Mouse (Mus musculus): ENCODE data around the gene Map3k20. TPM values are rescaled to one million over a fixed set of nuclear protein-coding genes. Genes with fewer than 3 reads are reported as not detected.

The Map3k20 gene
- polyA plus RNA-seq, 1 experiment from 2014 or later, result 4.4 TPM

DNA sequence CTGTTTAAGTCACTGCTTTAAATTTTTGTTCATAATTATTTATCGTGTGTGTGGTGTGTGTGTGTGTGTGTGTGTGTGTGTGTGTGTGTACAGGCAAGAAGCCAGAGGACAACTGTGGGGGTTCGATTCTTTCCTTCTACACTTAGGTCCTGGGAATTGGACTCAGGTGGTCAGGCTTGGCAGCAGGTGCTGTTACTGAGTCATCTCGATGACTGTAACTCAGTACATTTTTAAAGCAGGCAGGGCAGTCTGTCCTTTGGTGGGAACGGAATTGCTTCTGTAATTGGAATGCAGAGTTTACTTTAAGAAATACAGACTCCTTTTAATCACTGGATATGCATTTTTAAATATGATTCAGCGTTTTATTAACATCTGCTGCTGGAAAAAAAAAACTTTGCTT lies 22.9 kb downstream of the Map3k20 start:
- H3K27ac ChIP-seq (ENCODE audit: low read length), result no peak overlapping the region
- ATAC-seq, result no peak
- no peak overlapping the region for H3K4me3 ChIP-seq (ENCODE audit: low read depth, low read length)
- no peaks in the 10 kb centered on the region for H3K27me3 ChIP-seq (ENCODE audit: control insufficient read depth, insufficient read depth, low read depth, low read length)
- H3K9ac ChIP-seq (ENCODE audit: low read depth, low read length), result no peak overlapping the region
- H3K9me3 ChIP-seq (replicated peaks; ENCODE audit: control insufficient read depth, low read length, poor library complexity, severe bottlenecking), result no peaks in the 10 kb centered on the region
- no peak overlapping the region for H3K4me2 ChIP-seq (ENCODE audit: low read length)
- H3K4me1 ChIP-seq (ENCODE audit: control insufficient read depth, insufficient read depth, low read length), result no peaks in the 10 kb centered on the region; the same call in 1 of the 2 replicates
- WGBS, result 90% methylated on average over 5 of the region's 5 CpGs
- no peaks in the 10 kb centered on the region for H3K36me3 ChIP-seq (ENCODE audit: control insufficient read depth, insufficient read depth, low read length)

DNA sequence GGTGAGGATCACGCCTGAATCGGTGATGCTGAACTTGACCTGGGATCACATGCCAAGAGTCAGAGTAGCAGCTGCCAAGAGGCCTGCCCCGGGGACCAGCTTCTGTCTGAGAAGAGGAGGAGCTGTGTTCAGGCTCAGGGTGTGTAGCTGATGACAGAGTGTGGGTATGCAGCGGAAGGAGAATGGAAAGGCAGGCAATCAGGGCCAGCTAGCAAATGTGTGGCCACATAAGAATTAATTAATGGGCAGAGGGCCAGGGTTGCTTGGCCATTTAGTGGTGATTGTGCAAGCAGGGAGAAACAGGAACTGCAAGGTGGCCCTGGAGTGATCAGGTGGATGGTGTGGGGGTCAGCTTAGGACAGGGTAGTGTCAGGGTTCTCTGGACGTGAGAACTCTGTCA lies 23.5 kb downstream of the Map3k20 start:
- Histone ChIP-seq H3K9me3 (replicated peaks; ENCODE audit: control insufficient read depth, low read length, poor library complexity, severe bottlenecking) (no peaks in the 10 kb centered on the region), H3K9ac (ENCODE audit: low read depth, low read length) (no peak overlapping the region), H3K4me1 (ENCODE audit: control insufficient read depth, insufficient read depth, low read length) (no peaks in the 10 kb centered on the region; the same call in 1 of the 2 replicates), H3K27me3 (ENCODE audit: control insufficient read depth, insufficient read depth, low read depth, low read length) (no peaks in the 10 kb centered on the region), H3K27ac (ENCODE audit: low read length) (no peak overlapping the region), H3K36me3 (ENCODE audit: control insufficient read depth, insufficient read depth, low read length) (no peaks in the 10 kb centered on the region), H3K4me3 (ENCODE audit: low read depth, low read length) (no peak overlapping the region), H3K4me2 (ENCODE audit: low read length) (no peak overlapping the region)
- ATAC-seq, result no peak
- 77% methylated on average over 5 of the region's 5 CpGs for WGBS

DNA sequence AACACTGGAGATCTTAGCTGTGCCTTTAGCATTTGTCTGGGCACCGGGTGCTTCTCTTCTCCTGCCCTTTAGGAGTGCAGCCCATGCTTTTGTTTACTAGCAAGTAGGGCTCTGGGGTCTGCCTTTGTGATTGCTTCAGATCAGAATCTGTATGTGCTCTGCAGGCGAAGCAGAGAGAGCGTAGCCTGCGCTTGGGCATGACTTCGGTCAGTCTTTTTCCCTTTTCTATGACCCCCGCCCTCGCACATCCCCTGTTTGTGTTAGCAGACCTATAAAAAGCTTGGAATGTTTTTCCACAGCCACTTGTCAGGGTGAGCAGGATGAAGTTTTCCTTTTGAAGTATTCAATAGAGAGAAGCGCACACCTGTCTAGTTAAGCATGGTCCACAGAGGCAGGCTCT lies 26.0 kb downstream of the Map3k20 start:
- Histone ChIP-seq H3K9me3 (replicated peaks; ENCODE audit: control insufficient read depth, low read length, poor library complexity, severe bottlenecking) (no peaks in the 10 kb centered on the region), H3K4me1 (ENCODE audit: control insufficient read depth, insufficient read depth, low read length) (no peaks in the 10 kb centered on the region; the same call in 1 of the 2 replicates), H3K27me3 (ENCODE audit: control insufficient read depth, insufficient read depth, low read depth, low read length) (no peaks in the 10 kb centered on the region), H3K4me3 (ENCODE audit: low read depth, low read length) (no peak overlapping the region), H3K27ac (ENCODE audit: low read length) (no peak overlapping the region), H3K4me2 (ENCODE audit: low read length) (no peak overlapping the region), H3K36me3 (ENCODE audit: control insufficient read depth, insufficient read depth, low read length) (no peaks in the 10 kb centered on the region), H3K9ac (ENCODE audit: low read depth, low read length) (no peak overlapping the region)
- no peak for ATAC-seq
- WGBS, result 87% methylated on average over 8 of the region's 8 CpGs

DNA sequence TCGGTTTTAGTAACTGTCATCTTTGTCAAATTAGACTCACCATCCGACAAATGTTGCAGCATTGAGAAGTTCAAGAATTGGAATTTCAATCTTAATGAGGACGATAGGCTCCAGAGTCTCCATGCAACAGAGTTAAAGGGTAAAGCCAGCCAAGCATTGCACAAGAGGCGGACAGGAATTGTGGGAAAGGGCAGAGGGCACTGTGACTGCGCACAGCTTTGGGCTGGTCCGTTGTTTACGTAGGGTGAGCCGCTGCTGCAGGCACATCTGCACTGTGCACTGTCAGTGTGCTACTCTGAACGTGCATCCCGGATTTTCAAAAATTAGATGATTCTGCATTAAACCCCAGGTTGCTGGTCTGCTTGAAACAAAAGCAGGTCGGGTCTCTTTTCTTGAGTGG lies 27.9 kb downstream of the Map3k20 start:
- H3K27me3 ChIP-seq (ENCODE audit: control insufficient read depth, insufficient read depth, low read depth, low read length), result no peaks in the 10 kb centered on the region
- no peaks in the 10 kb centered on the region for H3K9me3 ChIP-seq (replicated peaks; ENCODE audit: control insufficient read depth, low read length, poor library complexity, severe bottlenecking)
- ATAC-seq, result no peak
- H3K9ac ChIP-seq (ENCODE audit: low read depth, low read length), result no peak overlapping the region
- H3K4me1 ChIP-seq (ENCODE audit: control insufficient read depth, insufficient read depth, low read length), result no peaks in the 10 kb centered on the region; the same call in 1 of the 2 replicates
- H3K27ac ChIP-seq (ENCODE audit: low read length), result no peak overlapping the region
- 82% methylated on average over 11 of the region's 11 CpGs for WGBS
- no peaks in the 10 kb centered on the region for H3K36me3 ChIP-seq (ENCODE audit: control insufficient read depth, insufficient read depth, low read length)
- H3K4me3 ChIP-seq (ENCODE audit: low read depth, low read length), result no peak overlapping the region
- no peak overlapping the region for H3K4me2 ChIP-seq (ENCODE audit: low read length)

DNA sequence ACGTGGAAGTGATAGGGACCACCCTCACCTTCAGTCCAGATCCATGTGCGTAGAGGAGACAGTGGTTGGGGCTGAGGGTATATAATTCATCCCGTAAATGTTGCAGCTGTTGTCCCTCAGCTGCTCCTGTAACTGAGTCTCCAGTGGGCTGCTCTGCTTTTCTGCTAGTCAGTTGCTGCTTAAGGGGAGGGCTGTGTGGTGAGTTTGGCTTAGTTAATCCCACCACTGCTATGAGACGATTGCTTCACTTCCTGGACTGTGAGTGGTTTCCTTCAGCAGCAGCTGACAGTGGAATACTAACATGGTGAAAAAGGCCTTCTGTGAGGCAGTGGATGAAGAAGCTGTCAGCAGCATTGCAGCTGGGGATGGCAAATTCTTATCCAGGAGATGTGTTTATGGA lies 33.0 kb downstream of the Map3k20 start:
- Histone ChIP-seq H3K4me3 (ENCODE audit: low read depth, low read length) (no peak overlapping the region), H3K4me2 (ENCODE audit: low read length) (no peak overlapping the region), H3K27me3 (ENCODE audit: control insufficient read depth, insufficient read depth, low read depth, low read length) (no peaks in the 10 kb centered on the region), H3K36me3 (ENCODE audit: control insufficient read depth, insufficient read depth, low read length) (no peaks in the 10 kb centered on the region), H3K4me1 (ENCODE audit: control insufficient read depth, insufficient read depth, low read length) (peaks cover 3% of the 10 kb centered on the region; the same call in 1 of the 2 replicates), H3K9me3 (replicated peaks; ENCODE audit: control insufficient read depth, low read length, poor library complexity, severe bottlenecking) (no peaks in the 10 kb centered on the region), H3K9ac (ENCODE audit: low read depth, low read length) (no peak overlapping the region), H3K27ac (ENCODE audit: low read length) (no peak overlapping the region)
- no peak for ATAC-seq
- 70% methylated on average over 4 of the region's 4 CpGs for WGBS

DNA sequence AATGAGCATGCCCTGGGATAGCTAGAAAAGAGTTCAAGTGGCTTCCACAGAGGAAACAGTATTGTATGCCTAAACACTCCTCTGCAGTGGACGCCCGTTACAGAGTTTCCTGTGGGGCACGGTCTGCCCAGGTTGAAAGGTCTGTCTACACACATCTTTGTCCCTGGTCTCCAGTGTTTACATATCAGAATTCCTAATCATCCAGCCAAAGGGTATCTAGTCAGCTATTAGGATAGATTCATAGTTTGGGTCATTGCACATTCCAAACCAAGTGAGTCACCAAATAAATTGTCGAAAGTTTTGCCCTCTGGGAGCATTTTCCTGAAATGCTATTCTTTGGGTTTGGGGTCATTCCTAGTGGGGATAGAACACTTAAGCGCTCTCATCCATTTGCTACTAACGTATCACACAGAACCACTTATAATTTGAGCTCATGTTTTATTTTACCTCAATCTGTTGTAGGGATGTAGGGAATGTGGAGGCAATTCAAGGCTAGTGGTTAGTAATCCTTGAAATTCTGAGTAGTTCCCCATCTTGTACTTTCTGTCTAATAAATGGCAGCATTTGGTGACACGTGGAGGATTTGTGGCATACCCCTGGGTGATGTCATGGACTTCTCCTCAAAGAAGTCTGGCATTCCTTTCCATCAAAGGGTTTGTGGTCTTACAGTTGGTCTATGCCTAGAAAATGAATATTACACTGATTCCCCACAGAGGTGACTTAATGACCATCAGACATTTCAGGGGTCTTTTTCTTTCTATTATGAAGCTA lies 33.8 kb downstream of the Map3k20 start:
- Histone ChIP-seq H3K27ac (ENCODE audit: low read length) (no peak overlapping the region), H3K4me3 (ENCODE audit: low read depth, low read length) (no peak overlapping the region), H3K9me3 (replicated peaks; ENCODE audit: control insufficient read depth, low read length, poor library complexity, severe bottlenecking) (no peaks in the 10 kb centered on the region), H3K27me3 (ENCODE audit: control insufficient read depth, insufficient read depth, low read depth, low read length) (no peaks in the 10 kb centered on the region), H3K4me2 (ENCODE audit: low read length) (no peak overlapping the region), H3K36me3 (ENCODE audit: control insufficient read depth, insufficient read depth, low read length) (no peaks in the 10 kb centered on the region), H3K9ac (ENCODE audit: low read depth, low read length) (no peak overlapping the region), H3K4me1 (ENCODE audit: control insufficient read depth, insufficient read depth, low read length) (peaks cover 3% of the 10 kb centered on the region; the same call in 1 of the 2 replicates)
- no peak for ATAC-seq
- 88% methylated on average over 7 of the region's 7 CpGs for WGBS

DNA sequence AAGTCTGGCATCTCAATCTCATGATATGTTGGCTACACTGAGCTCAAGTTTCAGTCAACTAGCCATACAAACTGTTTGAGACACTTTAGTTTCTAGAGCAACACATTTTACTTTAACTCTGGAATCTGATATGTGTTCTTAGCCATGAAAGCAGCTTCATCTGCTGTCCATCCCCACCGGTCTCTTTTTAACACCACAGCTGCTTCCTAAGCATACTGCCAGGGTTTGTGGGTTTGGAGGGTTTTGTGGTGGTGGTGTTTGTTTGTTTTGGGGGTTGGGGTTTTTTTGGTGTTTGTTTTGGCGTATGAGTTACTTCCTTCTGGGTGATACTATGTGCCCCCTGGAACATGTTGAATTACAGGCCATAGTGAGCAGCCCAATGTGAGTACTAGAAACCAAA lies 35.2 kb downstream of the Map3k20 start:
- no peaks in the 10 kb centered on the region for H3K27me3 ChIP-seq (ENCODE audit: control insufficient read depth, insufficient read depth, low read depth, low read length)
- no peak overlapping the region for H3K27ac ChIP-seq (ENCODE audit: low read length)
- 90% methylated on average over 2 of the region's 2 CpGs for WGBS
- no peaks in the 10 kb centered on the region for H3K36me3 ChIP-seq (ENCODE audit: control insufficient read depth, insufficient read depth, low read length)
- no peak overlapping the region for H3K4me2 ChIP-seq (ENCODE audit: low read length)
- peaks cover 7% of the 10 kb centered on the region; the same call in 1 of the 2 replicates for H3K4me1 ChIP-seq (ENCODE audit: control insufficient read depth, insufficient read depth, low read length)
- H3K4me3 ChIP-seq (ENCODE audit: low read depth, low read length), result no peak overlapping the region
- no peak for ATAC-seq
- H3K9ac ChIP-seq (ENCODE audit: low read depth, low read length), result no peak overlapping the region
- H3K9me3 ChIP-seq (replicated peaks; ENCODE audit: control insufficient read depth, low read length, poor library complexity, severe bottlenecking), result no peaks in the 10 kb centered on the region

DNA sequence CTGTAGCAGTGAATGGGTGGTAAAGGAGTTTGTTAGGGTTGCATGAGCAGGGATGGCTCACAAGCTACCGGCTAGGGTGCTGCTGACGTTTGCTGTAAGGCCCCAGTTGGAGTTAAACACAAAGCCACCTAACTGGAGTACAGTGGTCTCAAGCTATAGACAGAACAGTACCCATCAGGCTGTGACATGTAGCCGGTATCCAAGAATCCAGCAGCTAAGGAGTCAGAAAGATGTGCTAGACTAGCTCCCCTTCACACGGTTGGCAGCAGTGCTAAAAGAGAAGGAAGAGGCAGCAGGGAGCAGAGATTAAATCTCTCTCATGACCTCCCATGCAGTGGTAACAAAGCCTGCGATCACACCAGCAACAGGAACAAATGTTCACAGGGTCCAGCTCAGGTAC lies 36.2 kb downstream of the Map3k20 start:
- WGBS, result 55% methylated on average over 5 of the region's 5 CpGs
- H3K4me1 ChIP-seq (ENCODE audit: control insufficient read depth, insufficient read depth, low read length), result peaks cover 14% of the 10 kb centered on the region
- H3K27ac ChIP-seq (ENCODE audit: low read length), result no peak overlapping the region
- H3K4me2 ChIP-seq (ENCODE audit: low read length), result no peak overlapping the region
- ATAC-seq, result no peak
- no peak overlapping the region for H3K4me3 ChIP-seq (ENCODE audit: low read depth, low read length)
- H3K9me3 ChIP-seq (replicated peaks; ENCODE audit: control insufficient read depth, low read length, poor library complexity, severe bottlenecking), result no peaks in the 10 kb centered on the region
- H3K27me3 ChIP-seq (ENCODE audit: control insufficient read depth, insufficient read depth, low read depth, low read length), result no peaks in the 10 kb centered on the region
- H3K9ac ChIP-seq (ENCODE audit: low read depth, low read length), result no peak overlapping the region
- no peaks in the 10 kb centered on the region for H3K36me3 ChIP-seq (ENCODE audit: control insufficient read depth, insufficient read depth, low read length)

DNA sequence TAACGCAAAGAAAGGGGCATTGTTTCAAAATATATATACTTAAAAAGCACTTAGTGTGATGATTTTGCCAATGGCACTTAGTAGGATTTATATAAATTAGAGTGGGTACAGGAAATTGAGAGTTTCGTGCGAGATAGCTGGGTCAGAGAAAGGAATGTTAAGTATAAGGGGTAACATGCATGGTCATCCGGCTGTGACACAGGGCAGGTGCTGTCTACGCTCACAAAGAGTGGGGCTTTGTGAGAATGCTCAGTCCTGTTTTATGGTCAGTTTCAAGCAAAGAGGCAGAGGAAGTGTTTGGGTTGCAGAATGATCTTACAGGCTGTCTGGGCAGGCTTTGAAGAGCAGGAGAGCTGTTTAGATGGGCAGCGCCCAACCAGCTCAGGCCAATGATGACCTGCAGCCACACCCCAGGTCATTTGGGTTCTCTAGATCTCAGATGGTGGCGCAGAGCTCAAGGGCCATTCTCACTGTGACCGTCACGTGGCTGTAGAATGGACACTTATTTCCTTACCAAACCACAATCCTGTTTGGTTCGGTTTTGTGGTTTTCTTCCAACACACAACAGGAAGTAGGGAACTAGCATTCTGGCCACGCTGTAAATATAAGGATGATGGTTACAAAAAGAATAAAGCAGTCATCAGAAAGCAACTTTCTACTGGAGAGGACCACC lies 37.4 kb downstream of the Map3k20 start:
- no peak overlapping the region for H3K9ac ChIP-seq (ENCODE audit: low read depth, low read length)
- no peaks in the 10 kb centered on the region for H3K27me3 ChIP-seq (ENCODE audit: control insufficient read depth, insufficient read depth, low read depth, low read length)
- no peak overlapping the region for H3K27ac ChIP-seq (ENCODE audit: low read length)
- no peak for ATAC-seq
- H3K4me3 ChIP-seq (ENCODE audit: low read depth, low read length), result no peak overlapping the region
- H3K36me3 ChIP-seq (ENCODE audit: control insufficient read depth, insufficient read depth, low read length), result no peaks in the 10 kb centered on the region
- H3K9me3 ChIP-seq (replicated peaks; ENCODE audit: control insufficient read depth, low read length, poor library complexity, severe bottlenecking), result no peaks in the 10 kb centered on the region
- no peak overlapping the region for H3K4me2 ChIP-seq (ENCODE audit: low read length)
- peaks cover 15% of the 10 kb centered on the region for H3K4me1 ChIP-seq (ENCODE audit: control insufficient read depth, insufficient read depth, low read length)
- 74% methylated on average over 11 of the region's 11 CpGs for WGBS

Data from midbrain, embryonic 16.5 days (tissue).